Mouse (Mus musculus): Measurements from ENCODE around the gene Cib2. TPM values are rescaled to one million over a fixed set of nuclear protein-coding genes. Genes with fewer than 3 reads are reported as not detected.

The Cib2 gene
- polyA plus RNA-seq (2015; fragmentation: Nextera tagmentation; extraction: Ambion mirVana): 10.5 and 18.6 TPM in 2 replicates

DNA sequence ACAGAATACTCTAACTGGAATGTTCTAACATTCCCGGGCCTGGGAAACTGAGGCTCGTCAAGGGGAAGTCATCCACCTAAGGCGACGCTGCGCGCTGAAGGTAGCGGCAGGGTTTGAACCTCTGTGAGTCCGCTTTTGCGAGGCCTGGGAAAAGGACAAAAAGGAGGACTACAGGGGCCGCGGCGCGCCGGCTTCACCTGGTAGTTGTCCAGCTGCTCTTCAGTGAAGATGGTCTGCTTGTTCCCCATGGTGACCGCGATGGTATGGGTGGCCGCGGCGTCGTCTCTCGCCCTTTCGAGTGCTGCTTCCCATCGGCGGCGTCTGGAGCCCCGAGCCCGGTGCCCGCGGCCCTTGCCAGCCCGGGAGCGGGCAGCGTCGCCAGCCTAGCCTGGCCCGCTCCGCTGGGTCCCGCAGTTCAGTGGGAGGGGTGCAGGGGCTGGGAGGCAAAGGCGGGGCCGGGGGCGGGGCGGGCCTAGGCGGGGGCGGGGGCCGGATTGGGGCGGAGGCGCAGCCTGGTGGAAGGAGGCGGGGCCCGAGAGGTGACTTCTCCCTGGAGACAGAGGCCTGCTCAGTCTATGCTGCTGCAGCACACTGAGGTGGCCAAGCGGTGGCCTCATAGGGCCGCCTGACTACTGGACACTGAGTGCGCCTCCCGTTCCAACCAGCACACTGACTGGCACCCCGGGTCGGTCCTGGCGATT, at the start of gene Cib2:
Gene Cib2, minus strand, starts transcription at position 448 of the 701 bp plus-strand sequence.

DNA sequence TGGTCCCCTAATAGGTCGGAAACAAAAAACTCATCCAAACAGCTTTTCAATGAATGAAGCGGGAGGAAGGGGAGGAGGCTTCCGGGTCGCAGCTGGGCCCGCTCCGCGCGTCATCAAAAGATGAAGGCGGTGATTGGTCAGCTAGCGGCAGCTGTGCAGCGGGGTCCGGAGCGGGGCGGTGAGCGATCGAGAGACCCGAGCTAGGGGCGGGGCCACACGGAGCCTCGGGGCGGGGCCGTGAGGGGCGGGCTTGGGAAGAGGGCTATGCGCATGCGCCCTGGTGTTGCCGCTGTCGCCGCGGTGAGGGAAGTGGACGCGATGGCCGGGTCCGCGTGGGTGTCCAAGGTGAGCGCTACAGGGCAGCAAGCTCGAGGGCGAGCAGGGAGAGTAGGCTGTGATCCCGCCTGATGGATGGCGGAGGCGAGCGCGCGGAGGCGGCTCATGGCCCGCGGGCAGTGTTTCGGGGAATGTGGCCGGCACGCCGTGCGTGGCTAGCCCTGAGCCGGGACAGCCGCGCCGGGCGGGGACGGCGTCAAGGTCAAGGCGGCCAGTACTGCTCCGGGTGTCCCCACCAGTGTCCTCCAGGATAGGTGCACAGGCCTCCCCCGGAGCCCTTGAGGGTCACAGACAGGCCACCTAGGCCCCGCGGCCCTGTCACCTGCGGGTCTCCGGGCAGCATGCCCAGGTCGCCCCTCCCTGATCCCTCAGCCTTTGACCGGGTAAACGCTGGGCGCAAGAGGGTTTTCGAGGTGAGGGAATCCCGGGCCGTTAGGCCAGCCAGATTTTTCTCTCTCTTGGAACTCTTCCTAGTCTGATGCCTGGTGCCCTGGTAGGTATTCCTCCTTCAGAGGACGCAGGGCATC, 26.4 kb upstream of the Cib2 start, which contains the start of gene Idh3a:
Gene Idh3a, plus strand, starts transcription at position 136 of the 863 bp plus-strand sequence.

DNA sequence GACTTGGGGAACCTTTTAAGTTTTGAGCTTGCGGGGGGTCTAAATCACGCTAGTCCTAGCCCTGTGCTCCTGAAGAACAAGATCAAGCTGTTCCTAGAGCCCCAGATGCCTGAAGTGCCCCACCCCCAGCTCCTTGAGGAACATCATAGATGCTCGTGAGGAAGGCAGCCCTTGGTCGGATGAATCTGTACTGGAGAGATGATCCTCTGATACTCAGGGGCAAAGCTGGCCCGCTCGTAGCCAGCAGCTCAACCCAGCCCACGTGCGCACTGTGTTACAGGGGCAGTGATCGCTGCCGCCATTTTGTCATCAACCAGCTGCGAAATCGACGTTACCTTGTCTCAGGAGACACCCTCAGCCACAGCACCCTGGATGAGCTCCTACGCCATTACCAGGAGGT, 21.3 kb downstream of the Cib2 start, which contains the start of gene Sh2d7:
Gene Sh2d7, plus strand, starts transcription at position 301 of the 400 bp plus-strand sequence.

DNA sequence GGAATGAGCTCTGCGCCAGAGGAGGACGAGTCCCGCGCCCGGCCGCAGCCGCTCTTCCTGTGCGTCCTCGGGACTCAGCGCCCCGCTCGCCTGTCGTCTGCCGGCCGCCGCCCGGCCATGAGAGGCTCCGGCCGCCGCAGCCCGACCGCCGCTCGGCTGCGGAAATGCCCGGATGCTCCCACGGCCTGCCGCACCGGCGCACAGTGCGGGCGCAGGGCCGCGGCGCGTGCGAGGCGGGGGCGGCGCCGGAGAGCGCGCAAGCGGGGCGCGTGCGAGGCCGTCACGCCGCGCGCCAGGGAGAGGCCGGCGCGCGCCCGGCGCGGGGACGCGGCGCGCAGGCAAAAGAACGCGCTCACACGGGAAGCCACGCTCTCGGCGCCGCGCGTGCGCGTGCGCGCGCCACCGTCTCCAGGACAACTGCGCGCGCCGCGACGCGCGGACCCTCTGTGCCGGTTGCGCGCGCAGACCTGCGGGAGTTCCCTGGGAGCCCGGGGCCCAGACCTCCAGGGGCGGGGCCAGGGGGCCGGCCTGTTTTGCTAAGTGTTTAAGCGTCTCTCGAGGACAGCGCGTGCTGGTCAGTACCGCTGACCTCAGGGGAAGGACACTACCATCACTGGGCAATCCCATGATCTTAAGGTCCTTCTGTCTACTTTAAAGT, 58.4 kb downstream of the Cib2 start, which contains the start of gene Dmxl2:
Gene Dmxl2, minus strand, starts transcription at position 174 of the 658 bp plus-strand sequence.

Other genes with a start within 250 kb of the Cib2 start
- gene Dmxl2, start 58.6 kb downstream of the Cib2 start, polyA plus RNA-seq (2015; fragmentation: Nextera tagmentation; extraction: Ambion mirVana): 8.7 and 8.9 TPM in 2 replicates
- gene Sh2d7, start 21.2 kb downstream of the Cib2 start, polyA plus RNA-seq (2015; fragmentation: Nextera tagmentation; extraction: Ambion mirVana): not detected in 2 replicates
- 59.0 and 113 TPM in 2 replicates for gene Idh3a, start 26.1 kb upstream of the Cib2 start, polyA plus RNA-seq (2015; fragmentation: Nextera tagmentation; extraction: Ambion mirVana)
- 116 and 335 TPM in 2 replicates for gene Acsbg1, start 101.7 kb upstream of the Cib2 start, polyA plus RNA-seq (2015; fragmentation: Nextera tagmentation; extraction: Ambion mirVana)
- gene Dnaja4, start 138.7 kb upstream of the Cib2 start, polyA plus RNA-seq (2015; fragmentation: Nextera tagmentation; extraction: Ambion mirVana): 7.2 and 13.1 TPM in 2 replicates
- gene Wdr61, start 174.3 kb upstream of the Cib2 start, polyA plus RNA-seq (2015; fragmentation: Nextera tagmentation; extraction: Ambion mirVana): 163 and 166 TPM in 2 replicates
- gene Crabp1, start 204.5 kb upstream of the Cib2 start, polyA plus RNA-seq (2015; fragmentation: Nextera tagmentation; extraction: Ambion mirVana): 6.6 and 8.8 TPM in 2 replicates